Mouse (Mus musculus): ENCODE results near the gene Zc4h2.

Zc4h2 gene

DNA sequence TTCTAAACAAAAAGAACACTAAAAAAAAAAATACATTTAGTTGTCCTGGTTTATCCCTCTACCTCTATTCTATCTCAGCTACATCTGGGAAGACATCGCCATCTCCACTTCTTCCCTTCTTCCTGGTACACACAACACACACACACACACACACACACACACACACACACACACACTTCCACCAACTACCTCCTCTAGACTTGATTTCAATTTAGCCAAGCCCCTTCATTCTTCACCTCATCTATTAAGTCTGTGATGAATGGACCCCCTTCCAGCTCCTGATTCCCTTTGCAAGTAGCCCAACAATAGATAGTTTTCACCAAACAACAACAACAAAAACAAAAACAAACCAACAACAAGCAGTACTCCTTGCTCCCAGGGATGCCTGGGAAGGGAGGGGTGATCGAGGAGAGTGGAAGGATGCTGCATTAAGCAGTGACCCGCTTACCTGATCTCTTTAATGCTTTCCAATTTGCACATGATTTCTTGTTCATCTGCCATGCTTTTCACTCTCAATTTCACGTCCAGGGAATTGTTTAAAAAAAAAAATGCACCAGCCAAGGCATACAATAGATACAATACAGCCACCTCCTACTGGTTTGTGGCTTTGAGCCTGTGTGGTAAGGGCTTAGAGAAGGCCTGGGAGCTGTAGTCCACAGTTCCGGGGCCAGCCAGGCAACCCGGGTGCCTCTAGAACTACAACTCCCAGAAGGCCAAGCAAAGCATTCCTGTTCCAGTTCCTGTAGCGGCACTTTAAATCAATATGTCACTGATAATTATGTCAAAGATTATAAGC is at the start of gene Zc4h2:
Gene Zc4h2 (minus strand): TSS at position 706 of the 796 bp plus-strand sequence.
- no peak for DNase-seq (ENCODE audit: low read depth, low spot score)

DNA sequence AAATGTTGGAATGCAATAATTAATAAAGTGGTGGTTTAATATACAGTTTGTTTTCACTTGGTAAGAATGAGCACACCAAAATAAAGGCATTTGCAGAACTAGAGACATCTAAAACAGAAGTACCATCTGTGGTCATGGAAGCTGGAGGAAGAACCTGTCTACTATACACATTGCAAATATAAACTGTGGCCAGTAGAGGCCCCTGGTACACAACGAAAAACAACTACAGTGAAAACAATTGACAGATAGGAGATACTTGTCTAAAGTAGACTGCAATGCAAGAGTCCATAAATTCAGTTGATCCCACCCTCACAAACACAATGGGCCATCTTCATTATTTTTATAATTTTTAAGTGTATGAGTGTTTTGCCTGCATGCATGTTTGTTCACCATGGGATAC is 28.8 kb upstream of the Zc4h2 start:
- no peak for DNase-seq (ENCODE audit: low read depth, low spot score)

DNA sequence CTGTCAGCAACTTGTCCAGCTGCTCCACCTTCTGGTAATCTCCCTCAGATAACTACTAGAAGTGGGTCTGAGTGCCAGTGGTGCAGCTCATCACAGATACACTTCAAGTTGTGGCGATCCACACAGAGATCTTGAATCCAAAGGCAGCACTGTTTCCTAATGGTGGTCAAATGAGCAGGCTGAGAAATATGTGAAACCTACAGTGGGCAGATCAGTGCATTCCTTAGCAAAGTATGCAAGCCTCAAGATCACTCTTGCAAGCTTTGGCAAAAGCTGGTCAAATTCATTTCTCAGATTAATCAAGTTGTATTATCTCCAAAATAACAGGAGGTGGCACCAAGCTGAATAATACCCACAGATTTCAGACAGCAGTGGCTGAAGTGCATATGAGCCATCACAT is 23.9 kb upstream of the Zc4h2 start:
- no peak for DNase-seq (ENCODE audit: low read depth, low spot score)

DNA sequence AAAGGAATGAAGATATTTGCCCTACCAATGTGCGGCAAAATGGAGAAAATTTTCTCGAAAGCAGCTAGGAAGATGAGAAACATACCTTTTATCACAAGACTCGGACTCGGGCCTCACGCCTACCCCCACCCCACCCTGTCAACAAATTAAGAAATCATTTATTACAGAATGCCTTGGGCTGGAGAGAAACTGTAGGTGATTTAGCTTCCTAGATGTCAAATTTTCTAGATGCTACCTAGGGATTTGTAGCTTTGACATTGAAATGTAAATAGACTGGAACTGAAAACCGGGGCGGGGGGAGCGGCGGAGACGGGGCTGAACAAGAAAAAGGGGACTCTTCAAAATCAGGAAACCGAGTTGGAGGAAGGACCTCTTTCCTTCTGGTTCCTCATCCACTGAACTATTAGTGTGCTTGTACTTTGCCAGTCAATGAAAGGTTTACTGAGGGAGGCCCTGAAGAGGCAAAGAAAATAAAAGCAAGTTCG is 333 bp upstream of the Zc4h2 start:
- no peak for DNase-seq (ENCODE audit: low read depth, low spot score)

DNA sequence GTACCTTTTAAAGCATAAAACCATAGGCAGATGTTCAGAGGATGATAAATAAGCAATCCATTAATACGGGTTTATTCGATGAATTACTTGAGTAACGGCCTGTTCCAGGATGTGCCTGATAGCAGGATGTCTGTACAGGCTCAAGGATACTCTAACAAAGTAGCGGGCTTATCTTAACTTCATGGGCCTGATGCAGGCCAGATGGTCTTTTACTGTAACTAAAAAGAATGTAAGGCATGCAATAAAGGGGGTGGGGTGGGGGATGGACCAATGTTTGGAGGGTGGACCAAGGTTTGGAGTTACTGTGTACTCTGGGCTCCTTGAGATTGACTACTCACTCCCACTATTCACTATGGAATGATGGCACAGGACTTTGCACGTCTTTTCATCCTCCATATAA is 57.7 kb downstream of the Zc4h2 start:
- DNase-seq (ENCODE audit: low read depth, low spot score): no peak
